Mouse (Mus musculus) small intestine, adult 2 months (tissue): Measurements from ENCODE around the gene Pctp.

ENCODE experiments used
- CTCF ChIP-seq: fragments of 200-500 bp; IDR thresholded peaks from 2 replicates; pipeline ENCODE4 v1.5.1; 2012; ENCODE audit warnings: low read depth, mild to moderate bottlenecking, control low read depth, inconsistent platforms, low read length, moderate library complexity, mixed read lengths; ENCODE audit not compliant: insufficient replicate concordance, insufficient read length; ENCODE audit errors: extremely low read depth
- POLR2A ChIP-seq: fragments of 200-500 bp; IDR thresholded peaks from 2 replicates; pipeline ENCODE4 v1.6.1; 2012; ENCODE audit warnings: low read depth, mild to moderate bottlenecking, control low read depth, inconsistent platforms, low read length, moderate library complexity

GRCm38 (mm10) chr11:90002231-90002986 lies at the start of gene Pctp:
- TF ChIP-seq CTCF (no peak), POLR2A (peak; percentile 63)
